Mouse (Mus musculus): ENCODE data around the gene Tctex1d2.
A peak's percentile ranks its signal among the peaks of the same experiment; 100 is the strongest.
"Not testable (repeated sequence)": the region's sequence is repeated elsewhere in the genome, so short reads cannot be mapped to it uniquely, and the experiment has no call there.

Tctex1d2 gene

DNA sequence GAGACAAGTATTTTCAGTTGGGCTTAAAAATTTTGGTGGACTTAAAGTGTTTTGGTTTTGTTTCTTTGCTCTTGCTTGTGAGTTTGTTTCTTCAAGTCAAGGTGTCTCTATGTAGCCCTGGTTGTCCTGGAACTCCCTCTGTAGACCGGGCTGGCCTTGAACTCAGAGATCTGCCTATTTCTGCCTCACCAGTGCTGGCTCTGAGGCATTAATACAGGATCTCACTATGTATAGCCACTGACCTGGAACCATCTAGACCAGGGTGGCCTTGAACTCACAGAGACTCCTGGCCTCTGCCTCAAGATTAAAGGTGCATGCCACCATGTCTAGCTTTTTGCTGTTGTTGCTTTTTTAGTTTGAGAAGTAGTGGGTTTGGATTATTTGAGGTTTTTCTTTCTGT, 12.4 kb downstream of the Tctex1d2 start:
- DNase-seq (ENCODE audit: low spot score): no peak

DNA sequence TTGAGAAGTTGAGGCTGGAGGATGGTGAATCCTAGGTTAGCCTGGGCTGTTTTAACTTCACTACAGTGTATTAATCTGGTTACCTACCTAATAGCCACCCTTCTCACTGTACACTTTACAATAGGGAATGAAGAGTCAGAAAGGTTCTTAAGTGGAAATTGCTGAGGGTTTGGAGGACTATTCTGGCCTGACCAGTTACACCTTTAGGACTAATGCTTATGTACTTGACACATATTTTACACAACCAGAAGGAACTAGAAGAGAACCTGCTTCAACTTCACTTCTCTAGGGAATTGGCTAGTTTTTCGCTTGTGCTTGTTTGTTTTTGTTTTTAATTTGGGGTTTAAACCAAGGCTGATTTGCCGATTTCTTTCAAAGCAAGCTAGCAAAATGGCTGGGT, 13.6 kb downstream of the Tctex1d2 start:
- DNase-seq (ENCODE audit: low spot score): no peak

DNA sequence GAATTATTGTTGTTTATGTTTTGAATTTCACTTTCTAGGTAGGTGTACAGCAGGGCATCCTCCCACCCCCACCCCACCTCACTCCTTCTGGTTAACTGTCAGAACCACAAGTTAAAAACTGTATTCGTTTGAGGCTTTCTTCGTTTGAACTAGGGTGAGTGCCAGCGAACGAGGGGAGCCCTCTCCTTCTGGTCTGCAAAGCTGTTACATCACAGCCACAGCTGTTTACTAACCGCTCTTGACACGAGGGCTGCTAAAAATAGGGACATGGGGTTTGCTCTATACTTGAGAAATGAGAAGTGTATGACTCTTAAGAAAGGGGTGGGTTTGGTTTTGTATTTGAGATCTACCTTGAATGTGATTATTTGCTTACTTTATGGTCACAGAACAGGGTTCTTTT, 14.6 kb downstream of the Tctex1d2 start:
- no peak for DNase-seq (ENCODE audit: low spot score)

DNA sequence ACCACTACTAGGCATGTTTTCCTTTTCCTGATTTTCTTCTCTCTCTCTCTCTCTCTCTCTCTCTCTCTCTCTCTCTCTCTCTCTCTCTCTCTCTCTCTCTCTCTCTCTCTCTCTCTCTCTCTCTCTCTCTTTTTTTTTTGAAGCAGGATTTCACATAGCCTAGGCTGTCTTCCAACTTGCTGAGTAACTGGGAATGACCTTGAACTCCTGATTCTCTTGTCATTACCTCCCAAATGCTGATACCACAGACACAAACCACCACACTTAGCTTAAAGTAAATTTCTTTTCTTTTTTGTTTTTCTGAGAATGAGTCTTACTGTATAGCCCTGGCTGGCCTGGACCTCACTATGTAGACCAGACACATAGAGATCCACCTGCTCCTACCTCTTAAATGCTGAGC, 15.2 kb downstream of the Tctex1d2 start:
- no peak for DNase-seq (ENCODE audit: low spot score)

- DNase-seq (ENCODE audit: low spot score): no peak
Measured at GRCm38 (mm10) chr16:32436657-32437056, 17.2 kb downstream of the Tctex1d2 start.

GRCm38 (mm10) chr16:32437266-32437665, 17.8 kb downstream of the Tctex1d2 start:
- DNase-seq (ENCODE audit: low spot score): no peak

GRCm38 (mm10) chr16:32441432-32441831, 21.9 kb downstream of the Tctex1d2 start:
- no peak for DNase-seq (ENCODE audit: low spot score)

- not testable (repeated sequence) for DNase-seq (ENCODE audit: low spot score)
Measured at GRCm38 (mm10) chr16:32444615-32445014, 25.1 kb downstream of the Tctex1d2 start.

DNA sequence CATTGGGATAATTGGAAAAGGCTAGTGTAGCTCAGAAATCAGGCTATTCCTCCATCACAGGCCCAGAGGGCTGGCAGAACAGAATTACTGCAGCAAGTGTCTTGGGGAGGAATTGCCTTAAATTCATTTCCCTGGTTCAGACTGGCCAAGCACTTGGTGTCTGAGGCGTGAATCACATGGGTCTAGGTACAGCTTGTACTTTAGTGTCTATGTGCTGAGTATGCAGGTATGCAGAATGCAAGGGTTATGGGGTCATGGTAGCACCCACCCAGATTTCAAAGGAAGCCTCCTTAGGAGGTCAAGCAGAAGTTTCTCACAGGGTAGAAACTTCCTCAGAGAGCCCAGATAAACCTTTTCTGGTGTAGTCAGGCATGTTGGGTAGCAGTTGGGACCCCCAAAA, 26.1 kb downstream of the Tctex1d2 start:
- no peak for DNase-seq (ENCODE audit: low spot score)

- DNase-seq (ENCODE audit: low spot score): no peak
Measured at GRCm38 (mm10) chr16:32446563-32447138, 27.1 kb downstream of the Tctex1d2 start.

DNA sequence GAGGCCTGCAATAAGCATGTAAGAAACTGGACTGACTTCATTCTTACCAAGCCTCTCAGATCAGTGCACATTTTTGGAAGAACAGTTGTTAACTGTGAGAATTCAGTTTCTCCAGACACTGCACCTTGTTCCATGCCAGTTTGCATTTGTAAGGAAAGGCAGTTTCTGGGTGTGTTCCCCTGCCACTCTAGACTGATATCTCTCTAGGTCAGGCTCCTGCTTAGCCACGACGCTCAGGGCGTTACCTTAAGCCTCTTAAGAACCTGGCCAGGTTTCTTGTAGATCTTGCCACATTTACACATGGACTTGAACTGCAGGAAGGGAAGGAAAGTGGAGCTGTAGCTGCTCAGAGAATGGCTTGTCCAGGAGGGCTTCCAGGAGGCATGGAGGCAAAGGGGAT, 30.2 kb downstream of the Tctex1d2 start:
- DNase-seq (ENCODE audit: low spot score): no peak

- DNase-seq (ENCODE audit: low spot score): no peak
Measured at GRCm38 (mm10) chr16:32450133-32450532, 30.6 kb downstream of the Tctex1d2 start.

- no peak for DNase-seq (ENCODE audit: low spot score)
Measured at GRCm38 (mm10) chr16:32453102-32453501, 33.6 kb downstream of the Tctex1d2 start.

DNA sequence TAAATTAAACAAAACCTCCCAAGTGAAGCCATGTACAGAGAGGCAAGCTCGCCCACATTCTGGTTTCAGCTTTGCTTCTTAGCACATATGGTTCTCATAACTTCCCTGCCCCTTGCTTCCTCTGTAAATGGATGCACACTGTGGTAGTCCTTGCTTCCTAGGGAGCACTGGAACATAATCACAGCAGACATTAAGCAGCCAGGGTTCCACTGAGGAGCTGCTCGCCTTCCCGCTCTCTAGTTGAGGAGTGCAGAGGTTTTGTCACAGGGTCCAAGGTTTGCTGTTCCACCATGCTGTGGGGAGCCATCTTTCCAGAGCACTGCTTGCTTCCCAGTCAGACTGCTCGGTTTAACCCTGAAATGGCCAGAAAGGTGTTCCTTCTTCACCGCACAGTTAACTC, 35.1 kb downstream of the Tctex1d2 start:
- DNase-seq (ENCODE audit: low spot score): no peak

GRCm38 (mm10) chr16:32456086-32456485, 36.6 kb downstream of the Tctex1d2 start:
- DNase-seq (ENCODE audit: low spot score): no peak

GRCm38 (mm10) chr16:32456761-32457160, 37.3 kb downstream of the Tctex1d2 start:
- no peak for DNase-seq (ENCODE audit: low spot score)

- peak; percentile 14 for DNase-seq (ENCODE audit: low spot score)
Measured at GRCm38 (mm10) chr16:32457589-32458386, 38.3 kb downstream of the Tctex1d2 start.

GRCm38 (mm10) chr16:32460518-32460917, 41.0 kb downstream of the Tctex1d2 start:
- DNase-seq (ENCODE audit: low spot score): no peak

GRCm38 (mm10) chr16:32461713-32462112, 42.2 kb downstream of the Tctex1d2 start:
- no peak for DNase-seq (ENCODE audit: low spot score)

DNA sequence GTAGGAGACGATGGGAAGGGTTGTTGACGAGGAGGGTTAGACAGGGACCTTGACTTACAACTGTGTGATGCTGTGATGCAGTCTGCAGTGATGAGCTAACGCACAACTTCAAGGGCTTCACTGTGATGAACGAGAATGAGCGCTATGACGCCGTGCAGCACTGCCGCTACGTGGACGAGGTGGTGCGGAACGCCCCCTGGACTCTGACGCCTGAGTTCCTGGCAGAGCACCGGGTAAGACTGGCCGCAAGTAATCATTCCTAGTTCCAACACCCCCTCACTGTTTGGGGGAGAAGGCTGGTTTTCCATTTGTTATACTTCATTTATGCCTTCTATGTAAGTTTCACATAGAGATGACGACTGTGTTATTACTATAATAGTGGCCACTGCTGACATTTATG, 43.4 kb downstream of the Tctex1d2 start:
- no peak for DNase-seq (ENCODE audit: low spot score)

DNA sequence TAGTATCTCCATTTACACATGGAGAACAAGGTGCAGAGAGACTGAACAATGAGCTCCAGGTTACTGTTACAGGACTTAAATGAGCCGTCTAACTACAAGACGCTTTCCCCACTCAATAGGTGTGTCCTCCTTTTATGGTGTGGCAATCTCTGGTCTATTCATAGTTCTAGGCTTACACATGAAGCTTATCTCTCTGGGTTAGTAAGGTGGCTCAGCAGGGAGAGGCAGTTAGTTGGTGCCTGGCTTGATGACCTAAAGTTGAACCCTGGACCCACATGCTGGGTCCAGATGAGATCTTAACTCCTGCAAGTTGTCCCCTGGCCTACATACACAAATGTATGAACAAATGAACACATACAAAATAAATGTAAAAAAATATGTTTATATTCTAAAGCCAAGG, 43.9 kb downstream of the Tctex1d2 start:
- no peak for DNase-seq (ENCODE audit: low spot score)

- no peak for DNase-seq (ENCODE audit: low spot score)
Measured at GRCm38 (mm10) chr16:32464908-32465307, 45.4 kb downstream of the Tctex1d2 start.

DNA sequence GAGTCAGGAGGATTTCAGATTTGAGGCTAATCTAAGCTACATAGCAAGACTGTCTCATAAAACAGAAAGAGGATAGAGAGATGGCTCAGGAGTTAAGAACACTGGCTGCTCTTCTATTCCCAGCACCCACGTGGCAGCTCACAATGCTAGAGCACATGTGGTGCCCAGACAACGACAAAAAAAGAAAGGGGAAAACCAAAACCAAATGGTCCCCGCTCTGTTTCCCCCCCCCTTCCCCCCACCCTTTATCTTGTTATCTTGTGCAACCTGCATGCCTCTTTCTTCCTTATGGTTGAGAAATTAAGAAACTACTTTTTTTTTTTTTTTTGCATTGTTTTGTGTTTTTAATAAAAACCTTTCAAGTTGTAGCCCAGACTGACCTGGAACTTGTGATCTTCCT, 49.0 kb downstream of the Tctex1d2 start:
- no peak for DNase-seq (ENCODE audit: low spot score)

Measured in ovary, postnatal 36 days (tissue).